Comparison of ENCODE assay signal across 22 mouse cellular contexts in the genomic region with DNA sequence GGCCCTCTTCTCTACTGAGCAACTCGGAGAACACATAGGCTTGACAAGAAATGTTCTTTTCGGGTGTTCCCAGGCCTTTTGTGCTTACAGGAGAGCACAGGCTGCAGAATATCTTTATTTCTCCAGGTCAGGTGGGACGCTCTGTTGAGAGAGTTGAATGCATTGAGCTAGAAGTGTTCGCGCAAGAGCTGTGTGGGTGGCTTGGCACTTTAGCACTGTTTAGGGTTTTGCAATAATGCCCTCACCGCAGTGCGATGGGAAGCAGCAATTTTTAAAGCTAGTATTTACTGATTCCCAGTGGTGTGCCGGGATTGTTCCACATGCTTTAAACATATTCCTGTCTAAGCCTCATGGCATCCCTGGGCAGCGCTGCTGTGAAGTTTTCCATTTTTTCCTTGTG. TPM values are rescaled to one million over a fixed set of nuclear protein-coding genes. Genes with fewer than 3 reads are reported as not detected.
DNase-seq lines count a peak whose midpoint lies in the region; ATAC-seq lines count a peak whose summit lies in the region.
"Had no signal": no experiment of that assay in that cellular context is flagged by ENCODE, and none has a peak within 500 bp of the region (broad histone marks: within the 10 kb centered on the region; RNA-seq: fewer than 3 reads in every experiment).

No protein-coding gene starts in this region.

- 88% methylated on average over 9 of the region's 9 CpGs for WGBS in heart, embryonic 11.5 days (ENCODE audit: insufficient replicate concordance)
- 94% methylated on average over 9 of the region's 9 CpGs for WGBS in liver, embryonic 11.5 days
- 87% methylated on average over 9 of the region's 9 CpGs for WGBS in liver, embryonic 12.5 days (ENCODE audit: insufficient replicate concordance)
- WGBS in stomach, embryonic 16.5 days: 82% methylated on average over 9 of the region's 9 CpGs

- no peaks in the 10 kb centered on the region for H3K27me3 ChIP-seq in heart, embryonic 11.5 days (ENCODE audit: control insufficient read depth, insufficient read depth, low read length)
- no peaks in the 10 kb centered on the region for H3K27me3 ChIP-seq in liver, embryonic 11.5 days (replicated peaks; ENCODE audit: control insufficient read depth, insufficient read depth, low read length)
- H3K27me3 ChIP-seq in liver, embryonic 12.5 days (replicated peaks): no peaks in the 10 kb centered on the region
- no peaks in the 10 kb centered on the region for H3K27me3 ChIP-seq in stomach, embryonic 16.5 days (ENCODE audit: control insufficient read depth, insufficient read depth, low read length)
- H3K27me3 ChIP-seq: embryonic facial prominence, embryonic 15.5 days; heart, embryonic 15.5 days had no signal

- ATAC-seq in heart, embryonic 11.5 days (replicated peaks; ENCODE audit: insufficient number of reproducible peaks, low FRiP score, low TSS enrichment): no peak
- no peak for ATAC-seq in liver, embryonic 11.5 days (replicated peaks; ENCODE audit: low FRiP score)
- no peak for ATAC-seq in liver, embryonic 12.5 days
- no peak for ATAC-seq in stomach, embryonic 16.5 days (ENCODE audit: insufficient read depth, low FRiP score)
- ATAC-seq: activated CD4-positive, CD25-positive, alpha-beta regulatory T cell, adult 4 months; forebrain, postnatal 0 days had no signal

- no peaks in the 10 kb centered on the region for H3K9me3 ChIP-seq in heart, embryonic 11.5 days (replicated peaks; ENCODE audit: control insufficient read depth, low read length)
- H3K9me3 ChIP-seq in liver, embryonic 11.5 days (ENCODE audit: control insufficient read depth, low read length): no peaks in the 10 kb centered on the region
- H3K9me3 ChIP-seq in liver, embryonic 12.5 days (replicated peaks): no peaks in the 10 kb centered on the region
- H3K9me3 ChIP-seq in stomach, embryonic 16.5 days (replicated peaks; ENCODE audit: control insufficient read depth, low read length): no peaks in the 10 kb centered on the region
- H3K9me3 ChIP-seq: embryonic facial prominence, embryonic 15.5 days; forebrain, embryonic 10.5 days; G1E; heart, embryonic 15.5 days had no signal

- peaks cover 12% of the 10 kb centered on the region; the same call in 1 of the 2 replicates for H3K36me3 ChIP-seq in heart, embryonic 11.5 days (ENCODE audit: control insufficient read depth, insufficient read depth, low read length)
- peaks cover 38% of the 10 kb centered on the region for H3K36me3 ChIP-seq in liver, embryonic 11.5 days (ENCODE audit: control insufficient read depth, insufficient read depth, low read length)
- H3K36me3 ChIP-seq in liver, embryonic 12.5 days: peaks cover 99% of the 10 kb centered on the region
- 0 out of 2 replicates have a peak, but pooled peaks cover 5% of the 10 kb centered on the region for H3K36me3 ChIP-seq in stomach, embryonic 16.5 days (ENCODE audit: control insufficient read depth, insufficient read depth, low read length)

- peak overlapping the region; percentile 22 for H3K9ac ChIP-seq in heart, embryonic 11.5 days (ENCODE audit: low read depth, low read length)
- no peak overlapping the region for H3K9ac ChIP-seq in liver, embryonic 11.5 days (ENCODE audit: low read depth, low read length)
- H3K9ac ChIP-seq in liver, embryonic 12.5 days: no peak overlapping the region
- H3K9ac ChIP-seq in stomach, embryonic 16.5 days (ENCODE audit: low read length): no peak overlapping the region
- H3K9ac ChIP-seq: embryonic facial prominence, embryonic 15.5 days; forebrain, postnatal 0 days; heart, embryonic 15.5 days had no signal

- no peak overlapping the region for H3K4me3 ChIP-seq in heart, embryonic 11.5 days (ENCODE audit: low read depth, low read length)
- H3K4me3 ChIP-seq in liver, embryonic 11.5 days (ENCODE audit: low read depth, low read length): no peak overlapping the region
- no peak overlapping the region for H3K4me3 ChIP-seq in liver, embryonic 12.5 days
- no peak overlapping the region for H3K4me3 ChIP-seq in stomach, embryonic 16.5 days (replicated peaks; ENCODE audit: low read length)
- H3K4me3 ChIP-seq: embryonic facial prominence, embryonic 15.5 days; forebrain, embryonic 10.5 days; heart, embryonic 15.5 days had no signal

- DNase-seq in heart, postnatal 4 days: no peak
- no peak for DNase-seq in liver, embryonic 11.5 days (ENCODE audit: low spot score)
- DNase-seq in fat pad, adult 2 months (ENCODE audit: extremely low read depth, low read depth, low spot score): peak; percentile 49
- DNase-seq in gastrocnemius, adult 18-20 months (ENCODE audit: low spot score): no peak
- DNase-seq: adrenal gland, postnatal 25 days; cerebellum, adult 11-12 months; cerebellum, postnatal 14 days; forebrain, postnatal 0 days; kidney, adult 2 months; kidney, postnatal 14 days; retina, postnatal 1 day; right cerebral cortex, postnatal 4 days; thymus, postnatal 25 days had no signal

- H3K4me2 ChIP-seq in heart, embryonic 11.5 days: no peak overlapping the region
- H3K4me2 ChIP-seq in liver, embryonic 11.5 days: no peak overlapping the region
- H3K4me2 ChIP-seq in liver, embryonic 12.5 days: no peak overlapping the region
- H3K4me2 ChIP-seq in stomach, embryonic 16.5 days (ENCODE audit: low read depth, low read length): no peak overlapping the region
- H3K4me2 ChIP-seq: embryonic facial prominence, embryonic 15.5 days; heart, embryonic 15.5 days; midbrain, embryonic 11.5 days had no signal

- peak overlapping the region; percentile 64; the same call in 1 of the 2 replicates for H3K27ac ChIP-seq in heart, embryonic 11.5 days (ENCODE audit: low read depth, low read length)
- H3K27ac ChIP-seq in liver, embryonic 11.5 days (ENCODE audit: low read depth, low read length): 0 out of 2 replicates have a peak overlapping the region, but pooled peaks have one; percentile 0
- no peak overlapping the region for H3K27ac ChIP-seq in liver, embryonic 12.5 days
- H3K27ac ChIP-seq in stomach, embryonic 16.5 days (ENCODE audit: low read length): 0 out of 2 replicates have a peak overlapping the region, but pooled peaks have one; percentile 18
- H3K27ac ChIP-seq: embryonic facial prominence, embryonic 15.5 days; forebrain, embryonic 10.5 days; heart, embryonic 15.5 days had no signal

- peaks cover 36% of the 10 kb centered on the region for H3K4me1 ChIP-seq in heart, embryonic 11.5 days (ENCODE audit: control insufficient read depth, insufficient read depth, low read length)
- H3K4me1 ChIP-seq in liver, embryonic 11.5 days (replicated peaks; ENCODE audit: control insufficient read depth, insufficient read depth, low read length): peaks cover 5% of the 10 kb centered on the region; the same call in 1 of the 2 replicates
- peaks cover 21% of the 10 kb centered on the region; the same call in 1 of the 2 replicates for H3K4me1 ChIP-seq in liver, embryonic 12.5 days
- 0 out of 2 replicates have a peak, but pooled peaks cover 8% of the 10 kb centered on the region for H3K4me1 ChIP-seq in stomach, embryonic 16.5 days (ENCODE audit: control insufficient read depth, insufficient read depth, low read length)

RNA-seq across cellular contexts. Expression of a gene that starts 13.5 kb away (rescaled TPM):
- polyA plus RNA-seq in heart, embryonic 11.5 days (2014; fragmentation: Nextera tagmentation; extraction: Ambion mirVana): 8.5 and 8.8 TPM in 2 replicates
- 1 to 10 TPM; 3.2 to 3.3 TPM for total RNA-seq in heart, postnatal 4 days (2021)
- 2.4 and 2.8 TPM in 2 replicates for polyA plus RNA-seq in liver, embryonic 11.5 days (2014; fragmentation: Nextera tagmentation; extraction: Ambion mirVana)
- 0.98 and 1.0 TPM in 2 replicates for polyA plus RNA-seq in liver, embryonic 12.5 days (2016; fragmentation: Nextera tagmentation; extraction: Ambion mirVana)
- polyA plus RNA-seq in stomach, embryonic 16.5 days (2015; fragmentation: Nextera tagmentation; extraction: Ambion mirVana): 4.8 TPM in 2 replicates
- under 1 TPM; 0.28 to 0.30 TPM for total RNA-seq in gastrocnemius, adult 18-20 months (2021)

RNA-seq across cellular contexts. Expression of a gene that starts 56.1 kb away (rescaled TPM):
- 44.5 and 48.6 TPM in 2 replicates for polyA plus RNA-seq in heart, embryonic 11.5 days (2014; fragmentation: Nextera tagmentation; extraction: Ambion mirVana)
- 10 to 100 TPM; 35.0 to 37.4 TPM for total RNA-seq in heart, postnatal 4 days (2021)
- polyA plus RNA-seq in liver, embryonic 11.5 days (2014; fragmentation: Nextera tagmentation; extraction: Ambion mirVana): 178 and 218 TPM in 2 replicates
- 135 and 142 TPM in 2 replicates for polyA plus RNA-seq in liver, embryonic 12.5 days (2016; fragmentation: Nextera tagmentation; extraction: Ambion mirVana)
- 80.1 and 82.4 TPM in 2 replicates for polyA plus RNA-seq in stomach, embryonic 16.5 days (2015; fragmentation: Nextera tagmentation; extraction: Ambion mirVana)
- total RNA-seq in gastrocnemius, adult 18-20 months (2021): 10 to 100 TPM; 31.3 to 35.1 TPM

RNA-seq across cellular contexts. Expression of a gene that starts 58.2 kb away (rescaled TPM):
- polyA plus RNA-seq in heart, embryonic 11.5 days (2014; fragmentation: Nextera tagmentation; extraction: Ambion mirVana): 15.3 and 16.3 TPM in 2 replicates
- 10 to 100 TPM in 1 of 2 experiments, 1 to 10 TPM in 1; 9.5 to 11.5 TPM for total RNA-seq in heart, postnatal 4 days (2021)
- 14.3 and 16.6 TPM in 2 replicates for polyA plus RNA-seq in liver, embryonic 11.5 days (2014; fragmentation: Nextera tagmentation; extraction: Ambion mirVana)
- polyA plus RNA-seq in liver, embryonic 12.5 days (2016; fragmentation: Nextera tagmentation; extraction: Ambion mirVana): 10.3 and 10.8 TPM in 2 replicates
- 11.0 and 12.0 TPM in 2 replicates for polyA plus RNA-seq in stomach, embryonic 16.5 days (2015; fragmentation: Nextera tagmentation; extraction: Ambion mirVana)
- 1 to 10 TPM; 5.8 to 8.5 TPM for total RNA-seq in gastrocnemius, adult 18-20 months (2021)

RNA-seq across cellular contexts. Expression of a gene that starts 58.8 kb away (rescaled TPM):
- 10.2 and 10.5 TPM in 2 replicates for polyA plus RNA-seq in heart, embryonic 11.5 days (2014; fragmentation: Nextera tagmentation; extraction: Ambion mirVana)
- total RNA-seq in heart, postnatal 4 days (2021): 1 to 10 TPM; 6.9 to 7.6 TPM
- 9.4 and 11.1 TPM in 2 replicates for polyA plus RNA-seq in liver, embryonic 11.5 days (2014; fragmentation: Nextera tagmentation; extraction: Ambion mirVana)
- 7.3 and 8.2 TPM in 2 replicates for polyA plus RNA-seq in liver, embryonic 12.5 days (2016; fragmentation: Nextera tagmentation; extraction: Ambion mirVana)
- polyA plus RNA-seq in stomach, embryonic 16.5 days (2015; fragmentation: Nextera tagmentation; extraction: Ambion mirVana): 8.4 and 8.7 TPM in 2 replicates
- 1 to 10 TPM; 3.9 to 4.0 TPM for total RNA-seq in gastrocnemius, adult 18-20 months (2021)
